Mouse (Mus musculus): ENCODE data around the gene Taf6l. TPM values are rescaled to one million over a fixed set of nuclear protein-coding genes. Genes with fewer than 3 reads are reported as not detected.

Gene Taf6l
- polyA plus RNA-seq, 1 experiment from 2014 or later, result 7.9 TPM

DNA sequence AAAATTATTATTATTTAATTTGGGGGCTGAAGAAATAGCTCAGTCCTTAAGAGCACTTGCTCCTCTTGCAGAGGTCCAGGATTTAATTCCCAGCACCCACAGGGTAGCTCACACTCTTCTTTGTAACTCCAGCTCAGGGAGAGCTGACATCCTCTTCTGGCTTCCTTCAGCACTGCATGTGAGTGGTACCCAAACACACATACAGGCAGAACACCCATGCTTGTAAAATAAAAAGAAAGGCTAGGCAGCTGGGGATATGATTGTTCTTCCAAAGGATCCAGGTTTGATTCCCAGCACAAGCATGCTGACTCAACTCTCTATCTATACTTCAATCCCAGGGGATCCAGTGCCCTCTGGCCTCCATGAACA is 12.7 kb upstream of the Taf6l start:
- H3K27ac ChIP-seq (ENCODE audit: low read depth), result no peak overlapping the region
- H3K36me3 ChIP-seq (replicated peaks; ENCODE audit: insufficient read depth, low read length), result peaks cover 17% of the 10 kb centered on the region
- TF ChIP-seq EP300 (IDR thresholded peaks at IDR 0.05; ENCODE audit: low read depth) (no peak), CTCF (IDR thresholded peaks at IDR 0.05; ENCODE audit: low read depth) (no peak)
- H3K4me3 ChIP-seq (ENCODE audit: low read depth, low read length), result peak overlapping the region; percentile 68
- no peak overlapping the region for H3K9ac ChIP-seq (replicated peaks)
- no peaks in the 10 kb centered on the region for H3K9me3 ChIP-seq (ENCODE audit: low read length)
- peak overlapping the region; percentile 80 for H3K4me2 ChIP-seq (ENCODE audit: low read depth, low read length)
- peaks cover 27% of the 10 kb centered on the region for H3K4me1 ChIP-seq (ENCODE audit: insufficient read depth)
- no peak for DNase-seq
- no peaks in the 10 kb centered on the region for H3K27me3 ChIP-seq (ENCODE audit: insufficient read depth, low read length)
- no peak for ATAC-seq

DNA sequence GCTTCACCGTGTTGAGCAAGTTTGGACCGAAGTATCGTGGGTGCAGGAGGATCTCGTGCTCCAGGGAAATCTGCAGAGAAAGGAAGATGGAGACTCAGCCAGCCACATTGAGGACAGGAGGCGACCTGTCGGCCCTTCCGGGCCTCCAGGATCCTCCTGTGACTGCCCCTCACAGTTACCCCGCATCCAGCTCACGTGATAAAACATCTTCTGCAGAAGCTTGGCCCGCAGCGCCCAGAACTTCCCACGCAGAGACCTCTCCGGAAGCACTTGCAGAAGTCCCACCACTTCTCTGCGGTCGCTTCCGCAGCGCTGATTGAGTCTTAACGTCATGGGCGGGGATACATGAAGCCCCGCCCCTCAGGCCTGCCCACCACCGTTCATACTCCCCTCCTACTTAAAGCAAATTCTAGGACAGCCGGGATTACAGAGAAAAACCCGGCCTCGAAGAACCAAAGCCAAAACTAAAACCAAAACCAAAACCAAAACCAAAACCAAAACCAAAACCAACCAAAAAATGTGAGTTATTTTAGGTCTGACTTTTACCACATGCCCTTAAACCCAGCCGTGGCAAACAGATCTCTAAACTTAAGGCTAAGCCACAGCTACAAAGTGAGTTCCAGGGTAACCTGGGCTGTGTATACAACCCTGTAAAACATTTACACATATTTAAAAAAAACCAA is 12.2 kb upstream of the Taf6l start, which contains the start of gene Polr2g:
Polr2g (minus strand) TSS at position 314 of the 683 bp plus-strand sequence.
- Histone ChIP-seq H3K27ac (ENCODE audit: low read depth) (peak within 1 kb of the TSS; percentile 77), H3K4me1 (ENCODE audit: insufficient read depth) (peaks cover 25% of the 10 kb centered on the region), H3K9ac (replicated peaks) (peak within 1 kb of the TSS; percentile 73), H3K4me2 (ENCODE audit: low read depth, low read length) (peak within 1 kb of the TSS; percentile 80), H3K4me3 (ENCODE audit: low read depth, low read length) (peak within 1 kb of the TSS; percentile 68), H3K9me3 (ENCODE audit: low read length) (no peaks in the 10 kb centered on the region), H3K27me3 (ENCODE audit: insufficient read depth, low read length) (no peaks in the 10 kb centered on the region), H3K36me3 (replicated peaks; ENCODE audit: insufficient read depth, low read length) (peaks cover 23% of the 10 kb centered on the region)
- TF ChIP-seq CTCF (IDR thresholded peaks at IDR 0.05; ENCODE audit: low read depth) (no peak), EP300 (IDR thresholded peaks at IDR 0.05; ENCODE audit: low read depth) (0 out of 2 replicates have a peak, but pooled peaks have one; percentile 19)
- DNase-seq (peak; percentile 91), ATAC-seq (peak; percentile 64)
- WGBS (ENCODE audit: insufficient replicate concordance), result under 1% methylated on average over 25 of the region's 25 CpGs

DNA sequence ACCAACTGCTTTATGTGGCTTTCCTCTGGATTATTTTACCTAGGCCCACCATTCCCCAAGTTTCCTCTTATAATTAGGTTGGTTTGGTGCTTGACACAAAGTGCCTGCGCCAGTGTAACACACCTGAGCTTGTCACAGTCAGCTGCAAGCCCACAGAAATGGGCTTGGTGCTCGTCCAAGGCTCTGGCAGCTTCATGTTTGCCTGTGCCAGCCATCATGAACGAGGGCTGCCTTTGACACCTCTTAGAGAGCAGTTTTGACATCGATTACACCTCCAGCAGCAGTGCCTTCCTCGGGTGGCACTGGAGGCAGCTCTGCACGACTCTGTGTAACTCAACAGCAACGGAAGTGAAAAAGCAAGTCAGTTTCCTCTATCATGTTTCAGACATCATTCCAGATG is 4.0 kb upstream of the Taf6l start:
- Histone ChIP-seq H3K9me3 (ENCODE audit: low read length) (no peaks in the 10 kb centered on the region), H3K27me3 (ENCODE audit: insufficient read depth, low read length) (no peaks in the 10 kb centered on the region), H3K4me3 (ENCODE audit: low read depth, low read length) (no peak overlapping the region), H3K4me1 (ENCODE audit: insufficient read depth) (peaks cover 6% of the 10 kb centered on the region; the same call in 1 of the 2 replicates), H3K36me3 (replicated peaks; ENCODE audit: insufficient read depth, low read length) (peaks cover 26% of the 10 kb centered on the region), H3K9ac (replicated peaks) (no peak overlapping the region), H3K27ac (ENCODE audit: low read depth) (no peak overlapping the region), H3K4me2 (ENCODE audit: low read depth, low read length) (no peak overlapping the region)
- no peak for TF ChIP-seq CTCF (IDR thresholded peaks at IDR 0.05; ENCODE audit: low read depth)
- no peak for TF ChIP-seq EP300 (IDR thresholded peaks at IDR 0.05; ENCODE audit: low read depth)
- DNase-seq (no peak), ATAC-seq (no peak)
- 78% methylated on average over 7 of the region's 7 CpGs for WGBS (ENCODE audit: insufficient replicate concordance)

DNA sequence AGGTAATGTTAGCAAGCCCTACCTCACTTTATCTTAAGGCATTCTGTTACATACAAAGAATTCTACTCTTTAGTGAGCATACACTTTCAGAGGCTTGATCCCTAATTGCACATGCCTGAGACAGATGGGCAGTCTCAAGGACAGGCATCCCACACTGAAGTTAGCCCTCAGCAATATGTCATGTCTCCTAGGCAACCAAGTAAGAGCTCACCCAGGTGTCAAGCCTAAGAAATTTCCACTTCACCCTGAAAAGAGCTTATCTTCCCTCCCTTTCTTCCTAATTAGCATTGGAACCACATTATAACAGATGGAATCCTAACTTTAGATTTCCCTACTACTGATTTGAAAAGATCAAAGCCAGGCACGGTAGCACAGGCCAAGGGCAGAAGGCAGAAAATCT is 3.0 kb upstream of the Taf6l start:
- H3K36me3 ChIP-seq (replicated peaks; ENCODE audit: insufficient read depth, low read length), result peaks cover 16% of the 10 kb centered on the region
- TF ChIP-seq CTCF (IDR thresholded peaks at IDR 0.05; ENCODE audit: low read depth), result no peak
- no peak for TF ChIP-seq EP300 (IDR thresholded peaks at IDR 0.05; ENCODE audit: low read depth)
- no peaks in the 10 kb centered on the region for H3K27me3 ChIP-seq (ENCODE audit: insufficient read depth, low read length)
- H3K27ac ChIP-seq (ENCODE audit: low read depth), result no peak overlapping the region
- no peak overlapping the region for H3K4me3 ChIP-seq (ENCODE audit: low read depth, low read length)
- DNase-seq (no peak), ATAC-seq (no peak)
- H3K9me3 ChIP-seq (ENCODE audit: low read length), result no peaks in the 10 kb centered on the region
- no peak overlapping the region for H3K9ac ChIP-seq (replicated peaks)
- WGBS (ENCODE audit: insufficient replicate concordance), result 65% methylated on average over 1 of the region's 1 CpGs
- H3K4me1 ChIP-seq (ENCODE audit: insufficient read depth), result peaks cover 6% of the 10 kb centered on the region; the same call in 1 of the 2 replicates
- H3K4me2 ChIP-seq (ENCODE audit: low read depth, low read length), result no peak overlapping the region

DNA sequence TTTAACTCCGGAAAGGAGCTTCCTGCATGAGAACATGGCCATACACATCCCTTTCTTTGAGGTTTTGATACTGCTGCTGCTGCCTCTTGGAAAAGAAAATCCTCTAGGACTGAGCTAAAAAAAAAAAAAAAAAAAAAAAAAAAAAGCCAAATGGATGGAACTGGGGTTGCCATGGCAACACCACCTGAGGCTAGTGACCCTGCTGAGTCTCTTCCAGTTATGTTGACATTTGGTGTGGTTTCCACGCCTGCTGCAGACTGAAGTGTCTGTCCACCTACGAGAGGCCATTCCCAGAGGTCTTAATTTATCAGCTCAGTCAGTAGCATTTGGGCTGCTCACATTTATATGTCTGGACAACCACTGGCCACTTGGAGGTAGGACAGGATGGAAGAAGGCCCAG is 2.3 kb upstream of the Taf6l start:
- WGBS (ENCODE audit: insufficient replicate concordance), result 55% methylated on average over 3 of the region's 3 CpGs
- Histone ChIP-seq H3K4me2 (ENCODE audit: low read depth, low read length) (no peak overlapping the region), H3K27ac (ENCODE audit: low read depth) (no peak overlapping the region), H3K36me3 (replicated peaks; ENCODE audit: insufficient read depth, low read length) (peaks cover 11% of the 10 kb centered on the region), H3K4me3 (ENCODE audit: low read depth, low read length) (no peak overlapping the region), H3K9ac (replicated peaks) (no peak overlapping the region), H3K9me3 (ENCODE audit: low read length) (no peaks in the 10 kb centered on the region), H3K4me1 (ENCODE audit: insufficient read depth) (peaks cover 6% of the 10 kb centered on the region; the same call in 1 of the 2 replicates), H3K27me3 (ENCODE audit: insufficient read depth, low read length) (no peaks in the 10 kb centered on the region)
- TF ChIP-seq CTCF (IDR thresholded peaks at IDR 0.05; ENCODE audit: low read depth) (no peak), EP300 (IDR thresholded peaks at IDR 0.05; ENCODE audit: low read depth) (no peak)
- ATAC-seq (no peak), DNase-seq (no peak)

DNA sequence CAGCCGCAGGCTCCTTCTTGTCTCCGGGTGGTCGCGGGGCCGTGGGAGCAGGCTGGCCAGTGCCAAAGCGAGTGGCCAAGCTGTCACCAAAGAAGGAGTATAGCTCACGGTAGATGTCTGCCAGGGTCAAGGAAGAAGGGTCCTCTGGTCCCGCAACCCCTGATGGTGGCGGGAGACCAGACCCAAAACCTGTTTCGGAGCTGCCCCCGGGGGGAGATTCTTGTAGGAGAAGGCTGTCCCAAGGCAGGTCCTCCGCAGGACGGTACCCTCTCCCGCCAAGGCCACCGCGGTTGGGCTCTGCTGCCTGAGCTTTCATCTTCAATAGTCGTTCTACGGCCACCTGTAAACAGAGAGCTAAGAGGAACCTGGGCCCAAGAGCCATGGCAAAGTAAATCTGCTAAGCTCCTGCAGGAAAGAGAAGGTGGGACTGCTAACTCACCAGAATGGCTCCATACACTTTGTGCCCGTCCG is 11.2 kb downstream of the Taf6l start:
- WGBS (ENCODE audit: insufficient replicate concordance), result 3% methylated on average over 20 of the region's 20 CpGs

More for the DNA sequence above, 11.2 kb downstream of the Taf6l start:
- H3K9ac ChIP-seq (replicated peaks), result peak overlapping the region; percentile 92
- H3K4me1 ChIP-seq (ENCODE audit: insufficient read depth), result peaks cover 40% of the 10 kb centered on the region
- H3K36me3 ChIP-seq (replicated peaks; ENCODE audit: insufficient read depth, low read length), result peaks cover 14% of the 10 kb centered on the region
- DNase-seq, result no peak
- TF ChIP-seq EP300 (IDR thresholded peaks at IDR 0.05; ENCODE audit: low read depth), result no peak
- TF ChIP-seq CTCF (IDR thresholded peaks at IDR 0.05; ENCODE audit: low read depth), result no peak
- ATAC-seq, result peak; percentile 4; the same call in 1 of the 2 replicates
- H3K9me3 ChIP-seq (ENCODE audit: low read length), result no peaks in the 10 kb centered on the region
- peak overlapping the region; percentile 100 for H3K27ac ChIP-seq (ENCODE audit: low read depth)
- peak overlapping the region; percentile 93 for H3K4me2 ChIP-seq (ENCODE audit: low read depth, low read length)
- H3K4me3 ChIP-seq (ENCODE audit: low read depth, low read length), result peak overlapping the region; percentile 74
- no peaks in the 10 kb centered on the region for H3K27me3 ChIP-seq (ENCODE audit: insufficient read depth, low read length)
